Mouse (Mus musculus): ENCODE results near the gene Atp6v1c2. TPM values are rescaled to one million over a fixed set of nuclear protein-coding genes. Genes with fewer than 3 reads are reported as not detected.

Atp6v1c2 gene
- total and polyA plus RNA-seq, 2 experiments from 2014 or later: 0.52 to 1.1 TPM

DNA sequence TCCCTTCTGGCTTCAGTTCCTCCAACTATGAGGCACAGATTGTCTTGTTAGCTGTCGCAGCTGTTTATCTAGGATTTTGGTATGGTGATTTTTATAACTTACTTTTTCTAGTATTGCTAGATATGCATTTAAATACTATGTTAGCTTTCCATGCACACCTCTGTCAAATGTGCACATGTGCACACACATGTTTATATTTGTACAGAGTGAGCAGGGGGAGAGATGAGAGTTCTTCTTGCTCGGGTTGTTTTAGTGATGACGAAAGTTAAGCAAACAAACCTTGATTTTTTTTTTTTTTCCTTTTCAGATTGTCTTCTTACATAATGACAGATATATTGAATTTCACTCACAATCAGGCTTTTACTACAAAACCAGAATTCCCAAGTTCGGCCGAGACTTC lies 28.6 kb upstream of the Atp6v1c2 start:
- DNase-seq (ENCODE audit: low spot score): no peak
- no peaks in the 10 kb centered on the region for H3K4me1 ChIP-seq (ENCODE audit: insufficient read depth, low read length)
- no peak overlapping the region for H3K27ac ChIP-seq
- H3K4me3 ChIP-seq (ENCODE audit: low read length): no peak overlapping the region
- no peak overlapping the region for H3K9ac ChIP-seq (replicated peaks; ENCODE audit: low read length)
- no peak overlapping the region for H3K4me2 ChIP-seq (ENCODE audit: low read depth, low read length)
- no peak for TF ChIP-seq CTCF (IDR thresholded peaks at IDR 0.05; ENCODE audit: low read depth)
- no peaks in the 10 kb centered on the region for H3K9me3 ChIP-seq (ENCODE audit: low read length)
- 95% methylated on average over 5 of the region's 5 CpGs for WGBS
- peaks cover 59% of the 10 kb centered on the region for H3K36me3 ChIP-seq (ENCODE audit: insufficient read depth, low read length)
- H3K27me3 ChIP-seq (ENCODE audit: insufficient read depth, low read length): no peaks in the 10 kb centered on the region
- ATAC-seq: no peak

DNA sequence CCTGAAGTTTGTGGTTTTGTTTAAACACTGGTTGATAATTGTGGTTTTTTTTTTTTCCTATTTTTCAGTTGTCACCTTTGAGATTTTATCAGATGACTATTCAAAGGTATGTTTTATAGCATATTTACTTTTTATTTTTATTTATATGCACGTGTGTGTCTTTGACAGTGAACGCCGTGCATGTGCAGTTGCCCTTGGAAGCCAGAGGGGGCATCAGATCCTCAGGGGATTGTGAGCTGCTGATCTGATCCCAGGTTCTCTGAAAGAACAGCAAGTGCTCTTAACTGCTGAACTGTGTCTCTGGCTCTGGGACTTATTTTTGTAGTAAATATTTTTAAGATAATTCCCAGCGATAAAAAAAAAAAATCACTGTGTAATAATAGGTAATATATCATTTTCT lies 27.7 kb upstream of the Atp6v1c2 start:
- Histone ChIP-seq H3K4me1 (ENCODE audit: insufficient read depth, low read length) (no peaks in the 10 kb centered on the region), H3K36me3 (ENCODE audit: insufficient read depth, low read length) (peaks cover 50% of the 10 kb centered on the region), H3K9ac (replicated peaks; ENCODE audit: low read length) (no peak overlapping the region), H3K27ac (no peak overlapping the region), H3K4me3 (ENCODE audit: low read length) (no peak overlapping the region), H3K27me3 (ENCODE audit: insufficient read depth, low read length) (no peaks in the 10 kb centered on the region), H3K4me2 (ENCODE audit: low read depth, low read length) (no peak overlapping the region), H3K9me3 (ENCODE audit: low read length) (no peaks in the 10 kb centered on the region)
- TF ChIP-seq CTCF (IDR thresholded peaks at IDR 0.05; ENCODE audit: low read depth): peak; percentile 52
- ATAC-seq: no peak
- WGBS: 85% methylated on average over 4 of the region's 4 CpGs
- DNase-seq (ENCODE audit: low spot score): peak; percentile 49

DNA sequence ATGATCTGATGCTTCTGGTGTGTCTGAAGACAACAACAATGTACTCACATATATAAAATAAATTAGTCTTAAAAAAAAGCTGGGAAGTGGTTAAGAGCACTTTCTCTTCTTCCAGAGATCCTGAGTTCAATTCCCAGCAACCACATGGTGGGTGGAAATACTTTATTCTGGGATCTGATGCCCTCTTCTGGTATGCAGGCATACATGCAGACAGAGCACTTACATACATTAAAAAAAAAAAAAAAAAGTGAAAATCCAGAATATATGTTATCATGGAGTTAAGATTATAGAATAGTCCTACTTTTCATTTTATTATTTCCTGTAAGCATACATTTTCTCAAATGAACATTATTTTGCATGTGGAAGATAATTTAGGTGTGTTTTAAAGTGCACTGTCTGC lies 20.9 kb upstream of the Atp6v1c2 start:
- DNase-seq (ENCODE audit: low spot score): no peak
- Histone ChIP-seq H3K4me1 (ENCODE audit: insufficient read depth, low read length) (peaks cover 13% of the 10 kb centered on the region), H3K4me3 (ENCODE audit: low read length) (no peak overlapping the region), H3K27me3 (ENCODE audit: insufficient read depth, low read length) (no peaks in the 10 kb centered on the region), H3K4me2 (ENCODE audit: low read depth, low read length) (no peak overlapping the region), H3K9me3 (ENCODE audit: low read length) (no peaks in the 10 kb centered on the region), H3K9ac (replicated peaks; ENCODE audit: low read length) (no peak overlapping the region), H3K27ac (no peak overlapping the region), H3K36me3 (ENCODE audit: insufficient read depth, low read length) (peaks cover 20% of the 10 kb centered on the region; the same call in 1 of the 2 replicates)
- ATAC-seq: no peak
- peak; percentile 17; the same call in 1 of the 2 replicates for TF ChIP-seq CTCF (IDR thresholded peaks at IDR 0.05; ENCODE audit: low read depth)

DNA sequence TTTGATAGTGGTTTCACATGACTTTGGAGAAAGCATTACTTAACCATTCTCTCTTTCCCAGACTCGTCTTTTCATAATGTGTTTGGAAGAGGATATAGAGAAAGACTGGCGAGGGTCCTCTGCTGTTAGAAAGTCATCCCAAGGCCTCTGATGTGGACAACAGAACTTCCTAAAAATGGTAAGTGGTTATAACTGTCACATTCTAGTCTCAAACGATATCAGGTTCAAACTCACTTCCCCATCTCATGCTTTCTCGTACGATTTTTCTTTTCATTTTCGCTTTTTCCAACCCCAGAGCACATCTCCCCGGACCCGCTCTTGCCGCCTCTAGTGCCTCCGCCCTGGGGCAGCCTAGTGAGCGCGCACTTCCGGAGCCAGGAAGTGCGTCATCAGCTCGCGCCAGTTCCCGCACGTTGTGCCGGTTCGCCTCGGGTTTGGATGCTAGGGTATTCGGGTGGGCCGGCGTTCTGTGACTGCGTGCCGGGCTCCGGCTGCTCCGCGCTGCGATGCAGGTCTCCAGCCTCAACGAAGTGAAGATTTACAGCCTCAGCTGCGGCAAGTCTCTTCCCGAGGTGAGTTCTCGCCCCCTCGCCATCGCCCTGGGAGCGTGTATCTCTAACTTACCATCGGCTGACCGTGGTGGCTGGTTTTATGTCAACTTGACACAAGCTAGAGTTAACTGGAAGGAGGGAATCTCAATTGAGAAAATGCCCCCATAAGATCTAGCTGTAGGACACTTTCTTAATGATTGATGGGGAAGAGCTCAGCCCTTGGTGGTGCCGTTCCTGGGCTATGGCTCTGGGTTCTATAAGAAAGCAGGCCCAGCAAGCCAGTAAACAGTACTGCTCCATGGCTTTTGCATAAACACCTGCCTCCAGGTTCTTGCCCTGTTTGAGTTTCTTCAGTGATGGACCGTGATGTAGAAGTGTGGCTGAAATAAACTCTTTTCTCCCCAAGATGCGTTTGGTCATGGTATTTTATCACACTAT lies 19.2 kb upstream of the Atp6v1c2 start, which contains the start of gene Nol10:
Gene Nol10 (plus strand): TSS at position 411 of the 989 bp plus-strand sequence.
- Histone ChIP-seq H3K36me3 (ENCODE audit: insufficient read depth, low read length) (peaks cover 5% of the 10 kb centered on the region; the same call in 1 of the 2 replicates), H3K4me1 (ENCODE audit: insufficient read depth, low read length) (peaks cover 13% of the 10 kb centered on the region), H3K4me3 (ENCODE audit: low read length) (peak within 1 kb of the TSS; percentile 69), H3K27ac (peak within 1 kb of the TSS; percentile 59), H3K9ac (replicated peaks; ENCODE audit: low read length) (peak within 1 kb of the TSS; percentile 63), H3K9me3 (ENCODE audit: low read length) (no peaks in the 10 kb centered on the region), H3K4me2 (ENCODE audit: low read depth, low read length) (peak within 1 kb of the TSS; percentile 97), H3K27me3 (ENCODE audit: insufficient read depth, low read length) (no peaks in the 10 kb centered on the region)
- no peak for TF ChIP-seq CTCF (IDR thresholded peaks at IDR 0.05; ENCODE audit: low read depth)
- peak; percentile 97 for DNase-seq (ENCODE audit: low spot score)
- under 1% methylated on average over 42 of the region's 42 CpGs for whole genome bisulfite sequencing
- peak; percentile 98 for ATAC-seq

DNA sequence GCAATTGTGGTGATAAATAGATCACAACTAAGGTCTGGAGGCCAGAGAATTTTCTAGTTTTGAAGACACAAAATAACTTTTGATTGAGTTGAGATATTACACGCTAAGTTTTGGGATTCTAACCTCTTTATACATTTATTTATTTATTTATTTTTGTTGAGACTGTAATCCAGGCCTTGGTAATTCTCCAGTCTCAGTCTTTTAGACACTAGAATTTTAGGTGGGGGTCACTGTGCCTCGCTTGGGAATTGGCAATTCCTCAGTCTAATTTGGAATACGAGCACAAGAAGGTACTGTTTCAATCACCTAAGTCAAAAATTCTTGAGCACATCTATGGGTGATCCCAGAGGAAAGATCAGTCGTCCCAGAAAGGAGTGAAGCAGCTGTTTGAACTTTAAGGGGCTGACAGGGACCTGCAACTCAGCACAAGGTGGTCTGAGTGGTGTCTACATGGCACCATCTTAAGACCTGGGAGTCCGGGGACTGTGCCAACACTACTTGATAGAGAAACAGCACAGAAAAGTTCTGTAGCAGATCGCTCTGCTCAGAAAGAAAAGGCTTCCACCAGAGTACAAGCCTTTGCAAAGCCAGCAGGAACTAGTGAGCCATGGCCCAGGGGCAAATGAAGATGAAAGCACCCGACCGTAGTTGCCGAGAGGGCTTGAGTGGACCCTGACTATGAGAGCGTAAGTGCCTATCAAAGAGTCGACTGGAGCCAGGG lies 18.3 kb upstream of the Atp6v1c2 start:
- no peaks in the 10 kb centered on the region for H3K9me3 ChIP-seq (ENCODE audit: low read length)
- WGBS: 35% methylated on average over 11 of the region's 11 CpGs
- peak overlapping the region; percentile 69 for H3K4me3 ChIP-seq (ENCODE audit: low read length)
- H3K4me2 ChIP-seq (ENCODE audit: low read depth, low read length): peak overlapping the region; percentile 97
- no peaks in the 10 kb centered on the region for H3K27me3 ChIP-seq (ENCODE audit: insufficient read depth, low read length)
- H3K4me1 ChIP-seq (ENCODE audit: insufficient read depth, low read length): peaks cover 13% of the 10 kb centered on the region
- H3K27ac ChIP-seq: peak overlapping the region; percentile 59
- DNase-seq (ENCODE audit: low spot score): peak; percentile 21
- ATAC-seq: peak; percentile 55
- H3K9ac ChIP-seq (replicated peaks; ENCODE audit: low read length): peak overlapping the region; percentile 63
- no peaks in the 10 kb centered on the region for H3K36me3 ChIP-seq (ENCODE audit: insufficient read depth, low read length)
- no peak for TF ChIP-seq CTCF (IDR thresholded peaks at IDR 0.05; ENCODE audit: low read depth)

DNA sequence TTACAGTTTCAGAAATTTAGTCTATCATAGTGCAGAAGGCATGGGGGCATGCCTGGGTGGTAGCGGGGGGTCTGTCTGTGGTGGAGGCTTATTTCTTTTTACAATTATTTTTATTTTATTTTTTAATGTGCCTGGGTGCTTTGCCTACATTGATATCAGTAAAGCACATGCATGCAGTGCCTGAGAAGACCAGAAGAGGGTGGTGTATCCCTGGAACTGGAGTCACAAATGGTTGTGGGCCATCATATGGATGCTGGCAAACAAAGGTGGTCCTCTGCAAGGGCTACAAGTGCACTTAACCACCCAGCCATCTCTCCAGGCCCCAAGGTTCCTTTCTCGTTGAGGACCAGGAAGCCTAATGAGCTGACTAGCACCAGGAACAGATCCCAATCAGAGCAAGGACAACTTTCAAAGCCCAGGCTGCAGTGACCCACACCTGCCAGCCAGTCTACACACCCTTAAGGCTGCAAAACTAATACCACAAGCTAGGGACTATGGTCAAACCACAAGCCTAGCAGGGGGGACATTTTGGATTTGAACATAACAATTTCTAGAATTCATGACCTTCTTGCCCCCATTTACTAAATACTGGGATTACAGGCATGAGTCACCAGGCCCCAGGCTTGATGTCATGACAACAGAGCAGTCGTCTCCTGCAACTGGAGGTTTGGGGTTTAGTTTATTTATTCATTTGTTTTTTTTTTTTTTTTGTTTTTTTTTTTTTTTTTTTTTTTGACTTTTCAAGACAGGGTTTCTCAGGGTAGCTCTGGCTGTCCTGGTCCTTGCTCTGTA lies 10.2 kb upstream of the Atp6v1c2 start:
- no peak for ATAC-seq

More for the DNA sequence above, 10.2 kb upstream of the Atp6v1c2 start:
- H3K27ac ChIP-seq: no peak overlapping the region
- H3K4me1 ChIP-seq (ENCODE audit: insufficient read depth, low read length): no peaks in the 10 kb centered on the region
- no peak overlapping the region for H3K4me3 ChIP-seq (ENCODE audit: low read length)
- WGBS: 78% methylated on average over 3 of the region's 3 CpGs
- no peaks in the 10 kb centered on the region for H3K9me3 ChIP-seq (ENCODE audit: low read length)
- TF ChIP-seq CTCF (IDR thresholded peaks at IDR 0.05; ENCODE audit: low read depth): peak; percentile 31; the same call in 1 of the 2 replicates
- no peak for DNase-seq (ENCODE audit: low spot score)
- no peak overlapping the region for H3K9ac ChIP-seq (replicated peaks; ENCODE audit: low read length)
- no peaks in the 10 kb centered on the region for H3K27me3 ChIP-seq (ENCODE audit: insufficient read depth, low read length)
- no peaks in the 10 kb centered on the region for H3K36me3 ChIP-seq (ENCODE audit: insufficient read depth, low read length)
- H3K4me2 ChIP-seq (ENCODE audit: low read depth, low read length): no peak overlapping the region

Measured in hindbrain, postnatal 0 days (tissue).